Mouse (Mus musculus) liver, postnatal 0 days (tissue): ENCODE results near the gene Atxn2l. TPM values are rescaled to one million over a fixed set of nuclear protein-coding genes. Genes with fewer than 3 reads are reported as not detected.

Experiments
- ATAC-seq: fragments of 200-750 bp; cut with Nextera tagmentation; 2 replicates; pipeline ENCODE4 v1.8.0; 2017; ENCODE audit warnings: mild to moderate bottlenecking, moderate library complexity
- DNase-seq: peaks from one replicate; pipeline ENCODE4 v3.0.0-alpha.2; 2016
- H3K27ac ChIP-seq: fragments of 300-500 bp; sonication (generic); 2 replicates; pipeline ENCODE4 v1.5.1; 2014; ENCODE audit warnings: antibody characterized with exemption, moderate library complexity, mild to moderate bottlenecking, low read depth
- H3K27me3 ChIP-seq: fragments of 300-500 bp; sonication (generic); 2 replicates; pipeline ENCODE4 v1.6.1; 2014; ENCODE audit warnings: low read length, control low read depth, mixed read lengths; ENCODE audit not compliant: insufficient read depth
- H3K36me3 ChIP-seq: fragments of 300-500 bp; sonication (generic); replicated peaks from 2 replicates; pipeline ENCODE4 v1.6.1; 2014; ENCODE audit warnings: mild to moderate bottlenecking, control low read depth, low read length, moderate library complexity, mixed read lengths; ENCODE audit not compliant: insufficient read depth
- H3K4me1 ChIP-seq: fragments of 300-500 bp; sonication (generic); 2 replicates; pipeline ENCODE4 v1.6.1; 2014; ENCODE audit warnings: antibody characterized with exemption, mild to moderate bottlenecking, control low read depth; ENCODE audit not compliant: insufficient read depth
- H3K4me2 ChIP-seq: fragments of 300-500 bp; sonication (generic); 2 replicates; pipeline ENCODE4 v1.6.1; 2014; ENCODE audit warnings: low read depth, mild to moderate bottlenecking, low read length, moderate library complexity, mixed read lengths
- H3K4me3 ChIP-seq: fragments of 300-500 bp; sonication (generic); 2 replicates; pipeline ENCODE4 v1.5.1; 2014; ENCODE audit warnings: low read depth, low read length
- H3K9ac ChIP-seq: fragments of 300-500 bp; sonication (generic); replicated peaks from 2 replicates; pipeline ENCODE4 v1.6.1; 2014; ENCODE audit warnings: mild to moderate bottlenecking, moderate library complexity
- H3K9me3 ChIP-seq: fragments of 300-500 bp; sonication (generic); 2 replicates; pipeline ENCODE4 v1.6.1; 2016; ENCODE audit warnings: mild to moderate bottlenecking, control low read depth, low read length, mixed read lengths
- CTCF ChIP-seq: sonication (generic); IDR thresholded peaks from 2 replicates; pipeline ENCODE4 v1.5.1; 2016; ENCODE audit warnings: antibody characterized with exemption, low read depth
- EP300 ChIP-seq: IDR thresholded peaks from 2 replicates; pipeline ENCODE4 v1.6.1; 2016; ENCODE audit warnings: antibody characterized with exemption, low read depth, mild to moderate bottlenecking
- WGBS: fragments of 180-500 bp; shearing (Covaris S2); extraction: QIAGEN DNeasy Blood & Tissue Kit; methylation state at CpG from one replicate; pipeline ENCODE4 v1.1.7; 2014; ENCODE audit not compliant: insufficient replicate concordance; 5-methylcytosine and 5-hydroxymethylcytosine counted together
- polyA plus RNA-seq: library from polyadenylated mRNA; unstranded; fragments of >200 nt; fragmentation: Nextera tagmentation; extraction: Ambion mirVana; gene quantifications from 2 replicates; pipeline ENCODE4 v1.2.1, GENCODE M21; 2015

Gene Atxn2l
- polyA plus RNA-seq, 1 experiment from 2014 or later, result 12.0 TPM

DNA sequence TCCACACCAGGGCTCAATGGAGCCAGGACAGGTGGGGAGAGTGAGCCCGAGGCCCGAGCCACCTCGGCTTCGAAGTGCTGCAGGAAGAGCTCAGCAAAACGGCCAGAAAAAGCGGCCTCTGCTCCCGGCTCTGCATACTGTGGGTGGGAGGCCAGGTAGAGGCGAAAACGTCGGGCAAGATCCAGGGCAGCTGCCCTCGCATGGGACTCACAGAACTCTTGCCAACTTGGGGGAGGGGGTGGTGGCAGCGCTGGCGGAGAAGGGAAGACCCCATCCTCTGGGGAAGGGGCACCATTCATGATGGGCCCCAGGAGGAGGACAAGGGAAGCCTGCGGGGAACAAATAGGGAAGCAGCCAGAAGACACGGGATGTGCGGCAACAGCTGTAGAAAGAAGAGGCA lies 30.5 kb downstream of the Atxn2l start:
- Histone ChIP-seq H3K36me3 (peaks cover 33% of the 10 kb centered on the region), H3K4me2 (peak overlapping the region; percentile 98)
- 47% methylated on average over 16 of the region's 16 CpGs for WGBS

DNA sequence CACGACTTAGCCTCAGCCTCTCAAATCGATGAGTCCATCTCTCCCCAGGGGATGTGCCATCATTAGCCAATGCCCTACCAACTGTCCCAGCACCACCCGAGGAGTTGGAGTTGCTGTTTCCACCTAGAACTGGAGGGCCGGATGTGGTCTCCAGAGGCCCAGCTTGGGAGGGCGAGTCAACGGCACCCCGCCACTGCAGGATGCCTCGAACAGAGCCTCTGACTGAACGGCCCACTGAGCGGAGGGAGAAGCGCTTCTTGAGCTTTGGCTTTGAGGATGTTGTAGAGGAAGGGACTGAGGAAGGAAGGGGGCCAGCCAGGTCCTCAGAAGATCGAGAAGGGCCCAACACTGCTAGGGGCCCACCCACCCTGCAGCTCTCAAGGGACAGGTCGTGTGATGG lies 30.9 kb downstream of the Atxn2l start:
- TF ChIP-seq EP300 (no peak), CTCF (no peak)
- Histone ChIP-seq H3K9me3 (no peaks in the 10 kb centered on the region), H3K27ac (peak overlapping the region; percentile 98), H3K27me3 (no peaks in the 10 kb centered on the region), H3K4me2 (peak overlapping the region; percentile 98), H3K4me3 (peak overlapping the region; percentile 90), H3K4me1 (peaks cover 37% of the 10 kb centered on the region), H3K36me3 (peaks cover 37% of the 10 kb centered on the region), H3K9ac (no peak overlapping the region; the same call in 1 of the 2 replicates)
- 40% methylated on average over 13 of the region's 13 CpGs for WGBS
- peak; percentile 67 for DNase-seq
- no peak for ATAC-seq

More for the DNA sequence above, 30.5 kb downstream of the Atxn2l start:
- Histone ChIP-seq H3K4me1 (peaks cover 37% of the 10 kb centered on the region), H3K27ac (peak overlapping the region; percentile 98), H3K9me3 (no peaks in the 10 kb centered on the region), H3K27me3 (no peaks in the 10 kb centered on the region), H3K4me3 (peak overlapping the region; percentile 90), H3K9ac (no peak overlapping the region; the same call in 1 of the 2 replicates)
- TF ChIP-seq EP300, result no peak
- TF ChIP-seq CTCF, result no peak
- DNase-seq (no peak), ATAC-seq (no peak)

DNA sequence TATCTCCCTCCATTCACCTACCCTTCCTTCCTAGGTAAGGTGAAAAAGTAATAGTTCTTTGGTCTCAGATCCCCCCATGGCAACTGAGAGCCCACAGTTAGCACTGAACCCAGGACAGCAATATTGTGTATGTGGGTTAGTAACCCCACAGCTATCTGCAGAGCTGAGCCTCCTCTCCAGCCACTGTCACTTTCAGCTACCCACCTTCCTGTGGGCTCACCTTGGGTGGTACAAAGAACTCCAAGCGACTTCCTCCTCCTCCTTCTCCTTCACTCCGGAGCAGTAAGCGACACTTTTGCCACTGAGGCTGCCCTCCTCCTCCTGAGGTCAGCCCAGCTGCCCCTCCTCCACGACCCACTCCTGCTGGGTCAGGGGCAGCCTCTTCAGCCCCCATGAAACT lies 31.4 kb downstream of the Atxn2l start:
- Histone ChIP-seq H3K4me3 (no peak overlapping the region), H3K9ac (no peak overlapping the region), H3K4me2 (peak overlapping the region; percentile 98; the same call in 1 of the 2 replicates), H3K27ac (peak overlapping the region; percentile 98; the same call in 1 of the 2 replicates), H3K4me1 (peaks cover 37% of the 10 kb centered on the region), H3K9me3 (no peaks in the 10 kb centered on the region), H3K27me3 (no peaks in the 10 kb centered on the region), H3K36me3 (peaks cover 42% of the 10 kb centered on the region)
- DNase-seq (no peak), ATAC-seq (no peak)
- WGBS, result 42% methylated on average over 4 of the region's 4 CpGs
- TF ChIP-seq EP300 (no peak), CTCF (no peak)

DNA sequence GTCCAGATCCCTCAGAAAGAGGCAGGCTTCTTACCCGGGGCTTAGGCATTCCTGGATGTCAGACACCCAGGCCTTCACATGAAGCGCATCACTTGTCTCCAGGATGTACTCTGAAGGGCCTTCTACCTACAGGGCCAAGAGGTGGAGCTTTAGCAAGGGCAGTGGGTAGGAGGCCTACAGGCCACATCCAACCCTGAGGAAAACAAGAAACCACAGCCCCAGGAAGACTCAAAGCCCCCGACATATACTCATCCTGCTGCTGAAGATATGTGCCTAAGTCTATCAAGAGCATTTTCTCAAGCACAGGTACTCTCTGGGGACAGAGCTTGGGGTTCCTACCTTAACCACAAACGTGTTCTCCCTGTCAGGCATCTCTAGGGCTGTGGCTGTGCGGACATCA lies 31.9 kb downstream of the Atxn2l start:
- peaks cover 33% of the 10 kb centered on the region for H3K4me1 ChIP-seq
- peak overlapping the region; percentile 98; the same call in 1 of the 2 replicates for H3K4me2 ChIP-seq
- DNase-seq (no peak), ATAC-seq (no peak)
- TF ChIP-seq EP300 (no peak), CTCF (no peak)
- H3K27ac ChIP-seq, result no peak overlapping the region
- no peak overlapping the region for H3K4me3 ChIP-seq
- 78% methylated on average over 5 of the region's 5 CpGs for WGBS
- H3K36me3 ChIP-seq, result peaks cover 45% of the 10 kb centered on the region
- no peak overlapping the region for H3K9ac ChIP-seq
- H3K9me3 ChIP-seq, result no peaks in the 10 kb centered on the region
- H3K27me3 ChIP-seq, result no peaks in the 10 kb centered on the region

DNA sequence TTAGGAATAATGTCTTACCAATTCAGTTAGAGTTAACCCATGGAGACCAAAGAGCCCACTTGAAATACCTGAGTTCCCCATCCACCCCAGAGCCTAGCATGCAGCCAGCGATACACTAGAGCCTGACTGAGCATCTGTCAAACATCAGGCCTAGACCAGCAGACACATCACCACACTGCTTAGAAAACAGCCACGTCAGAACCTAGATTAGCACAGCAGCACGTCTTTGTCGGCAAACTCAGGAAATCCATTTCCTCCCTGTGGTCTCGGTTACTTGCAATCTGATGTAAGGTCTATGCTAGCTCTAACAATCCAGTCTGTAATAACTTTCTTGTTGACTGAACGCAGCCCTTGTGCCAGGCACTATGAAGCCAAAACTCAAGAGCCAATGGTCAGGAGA lies 33.2 kb downstream of the Atxn2l start:
- Histone ChIP-seq H3K9ac (no peak overlapping the region), H3K4me1 (peaks cover 30% of the 10 kb centered on the region), H3K36me3 (peaks cover 48% of the 10 kb centered on the region), H3K9me3 (no peaks in the 10 kb centered on the region), H3K27ac (peak overlapping the region; percentile 45; the same call in 1 of the 2 replicates), H3K27me3 (no peaks in the 10 kb centered on the region), H3K4me3 (no peak overlapping the region), H3K4me2 (0 out of 2 replicates have a peak overlapping the region, but pooled peaks have one; percentile 18)
- WGBS, result 34% methylated on average over 6 of the region's 6 CpGs
- no peak for ATAC-seq
- no peak for DNase-seq
- TF ChIP-seq EP300 (no peak), CTCF (no peak)

DNA sequence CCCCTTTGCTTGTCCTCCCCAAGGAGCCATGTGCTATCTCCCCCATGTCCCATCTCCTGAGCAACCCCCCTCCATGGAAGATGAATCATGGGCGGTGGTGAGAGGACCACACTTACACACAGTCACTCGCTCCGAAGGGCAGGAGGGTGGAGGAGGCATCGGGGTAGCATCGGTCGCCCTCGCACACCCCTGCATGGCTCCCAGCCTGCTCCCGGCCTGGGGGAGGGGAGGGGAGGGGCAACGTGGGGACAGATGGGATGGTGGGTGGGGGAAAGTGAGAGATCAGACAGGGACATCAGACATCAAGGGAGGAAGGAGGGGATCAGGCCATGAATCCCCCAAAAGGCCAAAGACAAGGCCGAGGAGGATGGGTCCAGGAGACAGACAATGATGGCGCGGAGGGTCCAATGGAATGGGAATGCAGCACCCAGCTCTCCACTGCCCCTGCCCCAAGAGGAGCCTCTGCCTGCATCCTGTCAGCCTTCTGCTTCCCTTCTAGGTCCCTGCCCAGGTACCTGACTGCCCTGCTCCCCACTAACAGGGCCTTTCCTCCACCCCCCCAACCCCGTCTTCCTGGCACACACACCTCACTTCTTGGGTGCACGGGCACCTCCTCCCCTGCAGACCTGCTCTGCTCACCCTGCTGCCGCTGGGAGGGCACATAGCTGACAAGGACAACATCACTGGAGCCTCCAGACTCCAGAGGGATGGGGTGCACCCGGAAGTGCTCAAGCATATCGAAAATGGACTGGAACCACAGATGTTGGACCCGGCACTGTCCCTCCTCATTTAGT lies 35.2 kb downstream of the Atxn2l start:
- Histone ChIP-seq H3K27ac (no peak overlapping the region), H3K9ac (no peak overlapping the region), H3K4me1 (peaks cover 26% of the 10 kb centered on the region), H3K4me2 (no peak overlapping the region), H3K36me3 (peaks cover 48% of the 10 kb centered on the region), H3K9me3 (no peaks in the 10 kb centered on the region), H3K4me3 (no peak overlapping the region), H3K27me3 (no peaks in the 10 kb centered on the region)
- ATAC-seq, result no peak
- no peak for DNase-seq
- WGBS, result 88% methylated on average over 18 of the region's 18 CpGs
- TF ChIP-seq EP300, result no peak
- no peak for TF ChIP-seq CTCF
